Mouse (Mus musculus): ENCODE results near the gene Ccdc90b. TPM values are rescaled to one million over a fixed set of nuclear protein-coding genes. Genes with fewer than 3 reads are reported as not detected.
A peak's percentile ranks its signal among the peaks of the same experiment; 100 is the strongest.

Gene Ccdc90b
- polyA plus RNA-seq, 1 experiment = 21.0 TPM

- no peaks in the 10 kb centered on the region for H3K27me3 ChIP-seq (ENCODE audit: control insufficient read depth, insufficient read depth, low read length)
- H3K4me1 ChIP-seq (ENCODE audit: control insufficient read depth, insufficient read depth, low read length) = no peaks in the 10 kb centered on the region
- H3K27ac ChIP-seq (ENCODE audit: insufficient read depth, low read length) = no peak overlapping the region
- no peak overlapping the region for H3K4me3 ChIP-seq (replicated peaks; ENCODE audit: insufficient read depth, low read depth, low read length)
- TF ChIP-seq CTCF (IDR thresholded peaks at IDR 0.05; ENCODE audit: borderline replicate concordance, insufficient read depth, low read depth, low read length) (no peak), POLR2A (IDR thresholded peaks at IDR 0.05; ENCODE audit: borderline replicate concordance, insufficient read depth, low read length) (no peak)
- WGBS = 52% methylated on average over 7 of the region's 7 CpGs
- no peak for DNase-seq
These were observed 49.9 kb downstream of the Ccdc90b start for GRCm38 (mm10) chr7:92610830-92611229.

GRCm38 (mm10) chr7:92624488-92624887, 63.5 kb downstream of the Ccdc90b start:
- no peak for TF ChIP-seq POLR2A (IDR thresholded peaks at IDR 0.05; ENCODE audit: borderline replicate concordance, insufficient read depth, low read length)
- peak; percentile 14; the same call in 1 of the 2 replicates for TF ChIP-seq CTCF (IDR thresholded peaks at IDR 0.05; ENCODE audit: borderline replicate concordance, insufficient read depth, low read depth, low read length)
- no peak overlapping the region for H3K4me3 ChIP-seq (replicated peaks; ENCODE audit: insufficient read depth, low read depth, low read length)
- 27% methylated on average over 2 of the region's 2 CpGs for WGBS

DNA sequence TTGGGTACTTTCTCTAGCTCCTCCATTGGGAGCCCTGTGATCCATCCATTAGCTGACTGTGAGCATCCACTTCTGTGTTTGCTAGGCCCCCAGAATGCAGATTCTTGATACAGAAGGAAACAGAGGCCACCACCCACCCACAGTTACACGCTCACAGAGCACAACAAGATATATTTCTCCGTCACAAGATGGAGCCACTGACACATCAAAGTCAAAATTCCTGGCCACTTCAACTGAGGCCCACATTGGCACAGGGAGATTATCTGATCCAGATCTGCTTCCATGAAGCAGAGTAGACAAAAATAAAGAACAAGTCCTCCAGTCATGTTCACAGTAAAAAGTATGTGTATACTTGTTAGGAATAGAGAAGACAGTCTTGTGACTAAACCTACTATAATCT, 69.2 kb downstream of the Ccdc90b start:
- DNase-seq = peak; percentile 17 to 27
- Histone ChIP-seq H3K27ac (ENCODE audit: insufficient read depth, low read length) (no peak overlapping the region), H3K27me3 (ENCODE audit: control insufficient read depth, insufficient read depth, low read length) (no peaks in the 10 kb centered on the region), H3K4me1 (ENCODE audit: control insufficient read depth, insufficient read depth, low read length) (no peaks in the 10 kb centered on the region), H3K4me3 (replicated peaks; ENCODE audit: insufficient read depth, low read depth, low read length) (no peak overlapping the region)
- 26% methylated on average over 2 of the region's 2 CpGs for WGBS
- TF ChIP-seq POLR2A (IDR thresholded peaks at IDR 0.05; ENCODE audit: borderline replicate concordance, insufficient read depth, low read length) = no peak
- peak; percentile 34; the same call in 1 of the 2 replicates for TF ChIP-seq CTCF (IDR thresholded peaks at IDR 0.05; ENCODE audit: borderline replicate concordance, insufficient read depth, low read depth, low read length)

More at GRCm38 (mm10) chr7:92624488-92624887, 63.5 kb downstream of the Ccdc90b start:
- DNase-seq = no peak
- Histone ChIP-seq H3K27ac (ENCODE audit: insufficient read depth, low read length) (no peak overlapping the region), H3K27me3 (ENCODE audit: control insufficient read depth, insufficient read depth, low read length) (no peaks in the 10 kb centered on the region), H3K4me1 (ENCODE audit: control insufficient read depth, insufficient read depth, low read length) (no peaks in the 10 kb centered on the region)

Other genes starting within 250 kb of the Ccdc90b start
- gene Ankrd42, start 76.0 kb downstream of the Ccdc90b start, polyA plus RNA-seq (2012; rRNA removed) = 8.1 and 9.3 TPM in 2 replicates
- gene Pcf11, start 108.8 kb downstream of the Ccdc90b start, polyA plus RNA-seq (2012; rRNA removed) = 34.9 and 37.7 TPM in 2 replicates
- 20.8 and 23.0 TPM in 2 replicates for gene Rab30, start 180.5 kb downstream of the Ccdc90b start, polyA plus RNA-seq (2012; rRNA removed)

All from cerebellum, adult 2 months (tissue).